ENCODE assay signal across 15 mouse cellular contexts in genomic region chr6:72100939-72101338, GRCm38 (mm10). TPM values are rescaled to one million over a fixed set of nuclear protein-coding genes. Genes with fewer than 3 reads are reported as not detected.
A peak's percentile ranks its signal among the peaks of the same experiment; 100 is the strongest.
DNase-seq lines count a peak whose midpoint lies in the region; ATAC-seq and TF ChIP-seq lines count a peak whose summit lies in the region.
"Had no signal": no experiment of that assay in that cellular context is flagged by ENCODE, and none has a peak within 500 bp of the region (broad histone marks: within the 10 kb centered on the region; RNA-seq: fewer than 3 reads in every experiment).

No protein-coding gene starts in this region.

- H3K4me3 ChIP-seq in kidney, embryonic 16.5 days (ENCODE audit: low read length): no peak overlapping the region
- no peak overlapping the region for H3K4me3 ChIP-seq in kidney, embryonic 14.5 days (ENCODE audit: low read length)
- peak overlapping the region; percentile 70 for H3K4me3 ChIP-seq in G1E (ENCODE audit: low read depth, low read length)
- H3K4me3 ChIP-seq in liver, embryonic 15.5 days (replicated peaks): peak overlapping the region; percentile 84
- H3K4me3 ChIP-seq: kidney, embryonic 15.5 days; midbrain, embryonic 13.5 days had no signal

- no peaks in the 10 kb centered on the region for H3K9me3 ChIP-seq in kidney, embryonic 16.5 days (ENCODE audit: low read length)
- H3K9me3 ChIP-seq in kidney, embryonic 14.5 days (ENCODE audit: control insufficient read depth, low read length): no peaks in the 10 kb centered on the region
- no peaks in the 10 kb centered on the region for H3K9me3 ChIP-seq in G1E (replicated peaks)
- H3K9me3 ChIP-seq in liver, embryonic 15.5 days (replicated peaks): no peaks in the 10 kb centered on the region
- H3K9me3 ChIP-seq: kidney, embryonic 15.5 days; midbrain, embryonic 13.5 days had no signal

- no peaks in the 10 kb centered on the region for H3K36me3 ChIP-seq in kidney, embryonic 16.5 days (ENCODE audit: insufficient read depth, low read length)
- no peaks in the 10 kb centered on the region for H3K36me3 ChIP-seq in kidney, embryonic 14.5 days (ENCODE audit: control insufficient read depth, insufficient read depth, low read length)
- peaks cover 47% of the 10 kb centered on the region for H3K36me3 ChIP-seq in G1E (replicated peaks)
- H3K36me3 ChIP-seq in liver, embryonic 15.5 days (replicated peaks): peaks cover 25% of the 10 kb centered on the region
- H3K36me3 ChIP-seq: kidney, embryonic 15.5 days; midbrain, embryonic 13.5 days had no signal

- no peak overlapping the region for H3K27ac ChIP-seq in kidney, embryonic 16.5 days (ENCODE audit: low read length)
- H3K27ac ChIP-seq in kidney, embryonic 14.5 days (ENCODE audit: low read depth, low read length): no peak overlapping the region
- H3K27ac ChIP-seq in liver, embryonic 15.5 days (replicated peaks): peak overlapping the region; percentile 99
- H3K27ac ChIP-seq: kidney, embryonic 15.5 days; midbrain, embryonic 13.5 days had no signal

- ATAC-seq in kidney, embryonic 16.5 days (ENCODE audit: low FRiP score, low TSS enrichment): no peak
- ATAC-seq in kidney, embryonic 14.5 days (ENCODE audit: low FRiP score, low TSS enrichment): no peak
- ATAC-seq in G1E (ENCODE audit: extremely low read depth, insufficient number of reproducible peaks, low FRiP score, poor library complexity, severe bottlenecking): no peak
- no peak for ATAC-seq in liver, embryonic 15.5 days (ENCODE audit: insufficient read depth)
- ATAC-seq: midbrain, embryonic 13.5 days had no signal

- 65% methylated on average over 8 of the region's 8 CpGs for WGBS in kidney, embryonic 16.5 days
- 76% methylated on average over 8 of the region's 8 CpGs for WGBS in kidney, embryonic 14.5 days
- WGBS in liver, embryonic 15.5 days (ENCODE audit: insufficient replicate concordance): 23% methylated on average over 8 of the region's 8 CpGs

- no peak overlapping the region for H3K4me2 ChIP-seq in kidney, embryonic 16.5 days (replicated peaks; ENCODE audit: low read depth, low read length)
- no peak overlapping the region; the same call in 1 of the 2 replicates for H3K4me2 ChIP-seq in kidney, embryonic 14.5 days (replicated peaks; ENCODE audit: low read depth, low read length)
- H3K4me2 ChIP-seq in liver, embryonic 15.5 days: peak overlapping the region; percentile 75
- H3K4me2 ChIP-seq: kidney, embryonic 15.5 days; midbrain, embryonic 13.5 days had no signal

- H3K9ac ChIP-seq in kidney, embryonic 16.5 days (replicated peaks; ENCODE audit: low read length): peak overlapping the region; percentile 4; the same call in 1 of the 2 replicates
- H3K9ac ChIP-seq in kidney, embryonic 14.5 days (ENCODE audit: low read depth, low read length): no peak overlapping the region
- peak overlapping the region; percentile 71 for H3K9ac ChIP-seq in liver, embryonic 15.5 days
- H3K9ac ChIP-seq: kidney, embryonic 15.5 days; midbrain, embryonic 13.5 days had no signal

- no peak for TF ChIP-seq CTCF in G1E (IDR thresholded peaks at IDR 0.05; ENCODE audit: low read depth, low read length)

- DNase-seq in cerebellum, postnatal 14 days: peak; percentile 19 to 30
- DNase-seq in cerebellum, adult 11 months: no peak
- no peak for DNase-seq in G1E (ENCODE audit: low spot score)
- no peak for DNase-seq in adipocyte (ENCODE audit: low spot score)
- DNase-seq in frontal cortex, postnatal 36 days (ENCODE audit: low spot score in 2 of 2): no peak
- DNase-seq: adrenal gland, adult 8-10 months; gastrocnemius, postnatal 14 days; heart, postnatal 4 days; right cerebral cortex, postnatal 4 days; thymus, postnatal 25 days had no signal

- H3K4me1 ChIP-seq in kidney, embryonic 16.5 days (ENCODE audit: insufficient read depth, low read length): peaks cover 38% of the 10 kb centered on the region
- peaks cover 28% of the 10 kb centered on the region for H3K4me1 ChIP-seq in kidney, embryonic 14.5 days (ENCODE audit: control insufficient read depth, insufficient read depth, low read length)
- H3K4me1 ChIP-seq in G1E (ENCODE audit: insufficient read depth, low read depth, low read length): peaks cover 79% of the 10 kb centered on the region
- H3K4me1 ChIP-seq in liver, embryonic 15.5 days (replicated peaks): peaks cover 76% of the 10 kb centered on the region

- no peaks in the 10 kb centered on the region for H3K27me3 ChIP-seq in kidney, embryonic 16.5 days (ENCODE audit: insufficient read depth, low read length)
- no peaks in the 10 kb centered on the region for H3K27me3 ChIP-seq in kidney, embryonic 14.5 days (ENCODE audit: control insufficient read depth, insufficient read depth, low read length)
- no peaks in the 10 kb centered on the region for H3K27me3 ChIP-seq in G1E (ENCODE audit: insufficient read depth, low read length)
- H3K27me3 ChIP-seq in liver, embryonic 15.5 days: no peaks in the 10 kb centered on the region
- H3K27me3 ChIP-seq: kidney, embryonic 15.5 days; midbrain, embryonic 13.5 days had no signal

RNA-seq across cellular contexts. Expression of gene St3gal5, which starts 3.5 kb away (rescaled TPM):
- 32.5 and 34.0 TPM in 2 replicates for polyA plus RNA-seq in kidney, embryonic 16.5 days (2015; fragmentation: Nextera tagmentation; extraction: Ambion mirVana)
- polyA plus RNA-seq in kidney, embryonic 14.5 days (2014; fragmentation: Nextera tagmentation; extraction: Ambion mirVana): 26.4 and 31.4 TPM in 2 replicates
- total RNA-seq in G1E (2014; fragmentation: Nextera tagmentation): 95.2 and 107 TPM in 2 replicates
- total RNA-seq in G1E (2017): 46.8 and 51.0 TPM in 2 replicates
- 62.8 and 70.0 TPM in 2 replicates for polyA plus RNA-seq in G1E (2012)
- 185 and 213 TPM in 2 replicates for polyA plus RNA-seq in liver, embryonic 15.5 days (2015; fragmentation: Nextera tagmentation; extraction: Ambion mirVana)

Comparison
In these comparisons a context has a peak if more than half of its experiments do, and no peak if none do; other contexts are left out.
1. DNase-seq: peak in cerebellum, postnatal 14 days (2 of 2); none in cerebellum, adult 11 months (single experiment), G1E (single experiment), adipocyte (single experiment) and frontal cortex, postnatal 36 days (0 of 2).
2. H3K4me3 ChIP-seq: peak in G1E (single experiment) and liver, embryonic 15.5 days (single experiment); none in kidney, embryonic 16.5 days (single experiment) and kidney, embryonic 14.5 days (single experiment).